Mouse (Mus musculus) cerebellum, postnatal 4 days (tissue): Measurements from ENCODE around the gene Hist1h1e.
"Not testable (repeated sequence)": the region's sequence is repeated elsewhere in the genome, so short reads cannot be mapped to it uniquely, and the experiment has no call there.

Source experiments
- DNase-seq, 2 experiments: peaks; one replicate each; pipeline ENCODE4 v3.0.0; 2022; ENCODE audit warnings: low spot score in 2 of 2, mixed read lengths in 1 of 2

The Hist1h1e gene

GRCm38 (mm10) chr13:23573034-23573897 is 49.1 kb downstream of the Hist1h1e start:
- DNase-seq, result not testable (repeated sequence)

- no peak for DNase-seq
These were observed 49.9 kb downstream of the Hist1h1e start for GRCm38 (mm10) chr13:23572218-23573033.

- DNase-seq, result not testable (repeated sequence)
These were observed 50.7 kb downstream of the Hist1h1e start for GRCm38 (mm10) chr13:23571504-23572217.

GRCm38 (mm10) chr13:23571022-23571503 is 51.3 kb downstream of the Hist1h1e start, which contains the start of the genes Hist1h2ae and Hist1h2bg:
TSS of gene Hist1h2ae (minus strand) at chr13:23571220.
TSS of gene Hist1h2bg (plus strand) at chr13:23571396.
- peak; percentile 34 to 61 for DNase-seq
